Mouse (Mus musculus) ZHBTc4 (cell line): ENCODE results near the gene Tbcel.

ENCODE experiments used
- DNase-seq: peaks from one replicate; pipeline ENCODE4 v3.0.0-alpha.2; 2011; ENCODE audit warnings: low read depth, low spot score

The Tbcel gene

DNA sequence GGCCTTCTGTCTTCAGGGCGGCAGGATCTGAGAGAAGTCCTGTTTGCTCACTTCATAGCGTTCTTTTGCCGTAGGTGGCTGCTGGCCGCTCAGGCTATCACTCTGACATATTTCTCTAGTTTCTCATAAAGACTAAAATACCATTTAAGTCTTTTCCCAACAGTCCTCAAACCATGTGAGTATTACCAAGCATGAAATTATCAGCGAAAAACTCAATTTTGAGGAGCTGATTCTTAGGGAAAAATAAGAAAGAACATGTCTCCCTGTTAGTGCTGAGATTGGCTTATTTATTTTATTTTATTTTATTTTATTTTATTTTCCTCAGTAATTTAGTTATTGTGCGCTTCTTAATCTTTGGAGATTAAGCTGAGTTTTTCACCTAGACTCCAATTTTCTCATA is at the start of gene Tbcel:
Gene Tbcel, minus strand, starts transcription at position 101 of the 400 bp plus-strand sequence.
- no peak for DNase-seq

DNA sequence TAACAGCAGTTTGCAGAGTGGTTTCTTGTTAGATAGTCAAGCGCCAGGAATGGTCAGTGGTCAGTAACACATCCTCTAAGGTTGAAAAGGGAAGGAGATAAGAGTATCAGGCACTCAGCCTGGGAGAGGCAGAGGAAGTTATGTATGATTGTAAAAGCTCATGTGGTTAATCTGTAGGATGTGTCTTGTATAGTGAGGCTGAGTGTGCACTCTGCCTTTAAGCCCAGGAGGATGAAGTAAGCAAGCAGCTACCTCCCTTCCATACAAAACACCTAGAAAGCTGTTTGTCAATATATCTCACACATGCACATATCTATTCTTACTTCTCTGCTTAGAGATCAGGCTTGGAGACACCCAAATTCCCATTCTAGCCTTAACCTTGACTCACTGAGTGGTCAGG is 47.6 kb upstream of the Tbcel start:
- DNase-seq, result no peak

DNA sequence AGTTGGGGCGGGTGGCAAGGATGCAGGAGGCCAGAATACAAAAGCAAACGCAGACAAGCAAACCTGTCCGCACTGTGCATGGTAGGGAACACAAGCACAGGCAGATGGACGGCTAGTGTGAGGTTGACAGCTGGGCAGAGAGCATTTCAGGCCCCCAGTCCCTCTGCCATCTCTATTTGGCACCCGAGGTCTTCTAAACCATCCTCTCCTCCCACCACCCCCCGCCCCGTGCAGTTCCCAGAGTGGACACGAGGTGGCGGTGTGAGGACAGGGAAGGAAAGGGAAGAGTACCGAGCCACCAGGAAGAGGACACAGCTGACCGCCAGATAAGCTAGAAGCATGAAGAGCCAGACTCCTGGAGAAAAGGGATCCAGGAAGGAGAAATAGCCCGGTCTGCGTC is 42.5 kb upstream of the Tbcel start:
- DNase-seq, result peak; percentile 80

DNA sequence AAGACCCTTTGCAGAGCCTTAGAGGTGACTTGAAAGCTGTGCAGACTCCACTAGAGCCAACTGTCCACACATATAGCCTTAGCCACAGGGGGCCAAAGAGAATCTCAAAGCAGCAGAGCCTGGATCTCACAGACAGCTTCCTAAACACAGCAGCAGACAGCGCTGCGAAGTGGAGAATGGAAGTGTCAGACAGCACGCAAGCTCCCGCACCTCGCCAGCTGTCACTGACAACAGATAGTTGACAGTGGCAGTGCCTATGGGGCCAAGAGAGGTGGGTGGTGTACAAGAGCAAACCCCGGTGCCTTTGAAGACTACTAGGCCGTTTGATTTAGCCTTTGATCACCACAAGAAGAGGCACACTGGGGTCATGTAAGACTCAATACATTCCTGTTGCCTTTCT is 41.4 kb upstream of the Tbcel start:
- no peak for DNase-seq

DNA sequence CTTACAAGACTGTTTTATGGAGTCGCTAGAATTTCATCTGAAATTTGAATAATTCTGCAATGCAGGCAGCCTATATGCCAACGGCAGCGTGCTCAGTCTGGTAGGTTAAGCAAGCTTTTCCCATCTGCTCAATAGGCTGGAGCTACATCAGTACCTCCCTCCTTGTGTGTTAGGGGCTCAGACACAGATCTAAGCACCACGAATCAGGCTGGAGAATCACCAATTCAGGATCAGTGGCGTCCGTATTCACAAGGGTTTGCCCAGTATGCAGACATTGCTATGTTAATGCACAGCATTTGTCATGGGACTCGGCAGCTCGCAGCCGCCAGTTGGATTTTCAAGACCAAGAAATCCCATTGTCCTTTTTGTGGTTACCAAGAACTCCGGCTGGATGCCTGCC is 36.9 kb upstream of the Tbcel start:
- peak; percentile 77 for DNase-seq

DNA sequence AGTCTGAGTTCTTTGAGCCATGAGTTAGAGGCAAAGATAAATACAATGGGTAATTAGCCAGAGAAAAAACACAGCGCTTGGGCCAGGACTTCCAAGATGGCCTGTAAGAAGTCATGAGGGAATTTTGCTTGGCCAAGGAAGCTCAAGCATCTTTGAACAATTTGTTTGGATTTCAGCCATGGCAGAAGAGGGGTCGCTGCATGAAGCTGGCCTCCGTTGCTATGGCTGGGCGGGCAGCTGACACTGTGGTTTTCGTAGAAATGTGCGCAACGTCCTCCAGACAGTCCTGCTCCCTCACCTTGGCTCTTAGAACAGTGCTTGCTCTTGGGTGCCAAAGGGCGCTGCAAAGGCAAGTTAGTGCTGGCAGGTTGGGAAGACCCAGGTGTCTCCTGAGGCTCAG is 25.9 kb upstream of the Tbcel start:
- DNase-seq, result no peak

DNA sequence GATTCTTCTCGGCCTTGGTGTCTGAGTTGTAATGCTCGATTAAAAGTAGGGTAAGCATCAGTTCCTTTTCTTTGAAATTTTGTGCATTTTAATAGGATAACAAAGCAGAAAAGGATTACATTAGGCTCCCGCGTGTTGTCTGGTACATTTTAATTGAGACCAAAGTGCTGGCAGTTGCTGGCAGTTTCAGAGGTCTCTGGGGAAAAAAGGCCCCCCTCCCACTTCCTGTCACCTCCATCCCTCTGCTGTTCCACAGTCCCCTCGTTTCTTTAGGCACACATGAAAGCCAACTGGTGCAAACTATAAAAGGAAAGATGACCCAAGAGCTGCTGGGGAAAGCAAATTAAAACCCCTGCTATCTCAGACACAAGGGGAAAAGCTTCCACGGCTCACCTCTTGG is 25.4 kb upstream of the Tbcel start:
- DNase-seq, result no peak

DNA sequence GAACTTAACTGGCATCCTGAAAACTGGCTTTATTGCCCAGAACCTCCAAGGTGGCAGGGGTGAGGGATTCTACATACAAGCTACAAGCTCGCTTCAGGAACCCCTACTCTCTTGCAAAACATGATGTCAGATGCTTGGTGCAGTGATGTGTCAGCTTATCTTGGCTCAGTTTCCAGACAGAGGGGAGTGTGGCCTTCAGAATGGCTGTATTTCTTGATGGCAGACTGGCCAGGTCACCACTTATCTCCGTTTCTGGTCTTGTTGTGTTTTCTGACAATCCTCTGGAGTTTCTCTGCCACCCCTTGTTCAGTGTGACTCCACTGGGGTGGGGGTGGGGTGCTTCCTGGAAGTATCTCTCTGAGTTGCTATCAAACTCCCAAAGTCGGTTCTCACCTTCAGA is 24.3 kb upstream of the Tbcel start:
- DNase-seq, result no peak

DNA sequence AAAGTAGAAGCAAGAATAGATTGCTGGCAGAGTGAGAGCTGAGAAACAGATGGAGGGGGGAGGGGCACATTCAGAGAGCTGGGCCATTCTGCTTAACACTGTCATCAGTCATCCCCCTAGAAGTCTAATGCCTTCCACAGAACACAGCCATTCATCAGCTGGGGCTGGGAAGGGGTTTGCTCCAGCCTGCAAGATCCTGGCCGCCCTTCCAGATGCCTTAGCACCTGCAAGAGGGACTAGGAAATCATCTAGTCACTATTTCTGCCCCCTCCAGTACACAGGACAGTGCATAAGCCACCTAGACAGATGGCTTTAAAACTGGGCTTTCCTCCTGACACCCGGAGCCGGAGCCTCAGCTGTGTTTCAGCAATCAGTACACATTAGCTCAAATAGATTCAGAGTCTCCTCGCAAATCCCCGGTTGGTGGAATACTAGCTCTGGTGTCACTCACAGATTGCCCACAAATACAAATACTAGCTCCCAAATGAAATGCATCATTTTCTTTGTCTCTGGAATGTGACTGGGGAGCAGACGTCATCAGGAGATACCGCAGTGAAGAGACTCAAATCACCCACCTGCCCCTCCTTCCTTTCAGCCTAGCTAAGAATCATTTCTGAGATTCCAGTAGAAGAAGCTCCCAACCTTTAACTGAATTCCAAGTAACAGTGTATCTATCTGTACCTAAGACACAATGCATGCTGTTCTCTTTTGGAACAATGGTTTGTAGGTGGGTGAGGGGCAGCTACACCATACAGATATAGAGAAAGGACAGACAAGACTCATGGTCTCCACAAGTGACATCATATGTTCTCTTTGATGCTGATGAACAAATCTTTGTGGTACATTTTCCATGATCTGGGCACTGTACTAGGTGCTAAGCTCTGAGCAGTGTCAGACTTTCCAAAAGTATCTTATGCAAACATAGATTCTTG is 22.9 kb upstream of the Tbcel start:
- no peak for DNase-seq

DNA sequence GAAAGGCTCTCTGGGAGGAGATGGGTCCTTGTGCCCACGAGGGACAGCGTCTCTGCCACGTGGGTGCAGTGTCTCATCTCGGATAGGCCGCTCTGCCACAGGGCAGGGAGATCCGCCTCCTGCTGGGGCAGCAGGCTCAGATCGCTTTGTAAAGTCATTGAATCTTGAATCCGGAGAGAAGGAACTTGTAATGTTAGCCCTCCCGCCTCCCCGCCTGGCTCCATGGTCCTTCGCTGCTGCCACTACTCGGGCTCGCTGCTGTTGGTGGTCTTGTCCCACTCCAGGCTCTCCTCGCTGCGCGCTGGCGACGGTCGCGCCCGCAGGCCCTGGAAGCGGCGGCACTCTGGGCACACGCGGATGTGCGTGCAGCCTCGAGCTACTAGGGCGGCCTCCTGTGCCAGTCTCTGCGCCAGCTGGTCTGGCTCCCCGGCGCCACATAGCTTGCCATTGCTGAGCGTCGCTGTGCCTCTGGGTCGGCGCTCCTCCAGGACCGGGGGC is 13.0 kb upstream of the Tbcel start:
- peak; percentile 65 for DNase-seq

DNA sequence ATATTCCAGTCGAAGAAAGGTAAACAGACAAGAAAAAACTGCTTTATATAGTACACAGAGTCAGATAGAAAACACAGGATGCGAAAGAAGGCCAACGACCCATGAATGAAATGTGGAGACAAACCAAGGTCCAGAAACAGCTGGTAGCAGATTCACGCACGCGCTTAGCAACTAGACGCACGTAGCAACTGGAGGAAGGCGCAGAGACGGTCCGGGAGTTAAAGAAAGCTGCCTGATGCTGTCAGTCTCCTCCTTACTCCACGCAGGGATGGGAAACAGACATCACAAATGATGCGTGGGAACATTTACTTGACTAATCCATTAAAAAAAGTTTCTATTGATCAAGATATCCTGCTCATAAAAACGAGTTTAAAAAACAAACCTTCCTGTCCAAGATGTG is 10.6 kb upstream of the Tbcel start:
- DNase-seq, result peak; percentile 25

DNA sequence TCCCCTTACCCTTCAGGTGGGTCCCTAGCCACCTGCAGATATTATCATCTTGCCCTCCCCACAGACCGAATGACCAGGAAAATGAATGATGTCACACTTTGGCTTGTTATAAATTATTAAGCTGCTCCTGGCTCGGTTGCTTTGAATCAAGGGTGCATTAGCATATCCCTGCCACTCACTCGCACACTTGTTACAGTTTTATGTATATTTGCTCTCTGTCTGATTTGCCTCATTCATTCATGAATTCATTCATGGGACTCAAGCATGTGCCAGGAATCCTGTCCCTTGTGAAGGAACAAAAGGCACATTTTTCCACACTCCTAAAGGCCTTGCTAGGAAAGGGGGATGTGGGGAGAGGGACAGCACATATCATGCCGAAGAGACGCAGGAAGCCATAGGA is 5.5 kb upstream of the Tbcel start:
- no peak for DNase-seq

DNA sequence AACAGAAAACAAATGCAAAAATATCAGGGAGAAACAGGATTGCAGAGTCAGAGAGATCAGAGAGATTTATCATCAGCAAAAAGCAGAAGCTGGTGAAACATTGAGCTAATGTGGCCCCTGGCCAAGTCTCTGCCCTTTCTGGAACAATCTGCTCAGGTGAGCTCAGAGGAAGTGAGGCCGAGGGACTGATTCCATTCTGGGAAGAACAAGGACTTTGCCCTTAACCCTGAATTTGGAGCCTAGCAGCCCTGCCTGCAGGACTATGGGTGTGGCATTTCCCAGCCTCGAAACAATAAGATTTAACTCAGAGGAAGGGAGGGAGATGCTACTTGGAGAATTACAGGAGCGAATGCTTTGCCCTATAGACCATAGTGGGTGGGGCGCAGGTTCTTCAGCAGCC is 4.7 kb upstream of the Tbcel start:
- DNase-seq, result peak; percentile 64

DNA sequence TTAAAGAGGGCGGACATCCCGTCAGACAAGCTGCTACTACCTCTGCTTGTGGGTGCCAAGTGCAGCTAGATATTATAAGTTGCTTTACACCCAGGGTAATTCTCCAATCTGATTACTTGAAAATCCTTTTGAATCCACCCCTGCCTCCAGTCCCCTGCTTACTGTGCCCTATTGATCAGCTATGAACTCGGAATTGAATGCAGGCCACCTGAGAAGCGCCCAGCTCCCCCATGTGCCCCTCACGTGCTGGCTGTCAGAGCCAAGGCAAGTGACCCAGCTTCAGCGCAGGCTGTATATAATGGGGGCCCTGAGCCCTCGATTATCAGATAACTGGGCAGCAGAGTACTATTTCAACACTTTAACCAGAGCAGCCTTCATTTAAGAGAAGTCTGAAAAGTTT is 626 bp upstream of the Tbcel start:
- no peak for DNase-seq

DNA sequence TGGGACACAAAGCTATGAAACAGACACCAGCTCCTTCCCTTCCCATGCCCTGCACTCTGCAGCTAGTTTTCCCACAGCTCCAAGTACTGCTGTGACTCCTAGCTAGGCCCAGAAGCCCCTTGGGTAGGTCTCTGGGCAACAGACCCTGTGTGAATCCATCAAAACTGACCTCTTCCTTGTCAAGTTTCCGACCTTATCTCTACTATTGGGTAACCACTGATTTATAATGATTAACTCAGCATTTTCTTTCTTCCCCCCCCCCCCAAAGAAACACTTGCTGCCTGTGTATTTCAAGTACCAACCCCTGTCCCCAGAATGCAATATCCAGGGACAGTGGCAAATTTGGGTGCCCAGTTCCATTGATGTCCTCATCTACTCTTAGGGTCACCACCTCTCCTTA is 587 bp downstream of the Tbcel start:
- DNase-seq, result no peak

DNA sequence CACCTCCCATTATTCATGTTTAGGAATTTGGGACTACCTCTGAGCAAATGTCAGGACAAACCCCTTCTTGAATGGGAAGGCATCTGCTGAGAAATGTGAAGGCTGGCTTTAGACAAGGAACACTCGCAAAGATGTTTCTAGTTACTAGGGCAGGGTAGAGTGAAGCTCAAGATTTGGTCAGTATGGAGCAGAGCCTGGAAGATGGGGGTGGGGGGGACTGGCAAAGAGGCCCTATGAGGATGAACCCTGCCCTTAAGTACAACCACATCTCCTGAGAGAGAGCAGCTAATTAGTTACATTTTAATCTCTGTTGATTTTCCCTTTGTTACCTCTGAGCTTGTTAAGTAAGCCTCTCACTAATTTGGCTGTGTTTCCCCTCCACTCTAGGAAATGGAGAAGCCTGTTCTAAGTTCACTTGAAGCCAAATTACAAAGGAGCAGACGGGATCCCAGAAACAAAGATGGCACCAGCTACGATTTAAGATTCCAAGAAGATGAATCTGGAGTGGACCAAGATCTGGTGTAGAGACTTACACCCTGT is 2.6 kb downstream of the Tbcel start:
- DNase-seq, result no peak

DNA sequence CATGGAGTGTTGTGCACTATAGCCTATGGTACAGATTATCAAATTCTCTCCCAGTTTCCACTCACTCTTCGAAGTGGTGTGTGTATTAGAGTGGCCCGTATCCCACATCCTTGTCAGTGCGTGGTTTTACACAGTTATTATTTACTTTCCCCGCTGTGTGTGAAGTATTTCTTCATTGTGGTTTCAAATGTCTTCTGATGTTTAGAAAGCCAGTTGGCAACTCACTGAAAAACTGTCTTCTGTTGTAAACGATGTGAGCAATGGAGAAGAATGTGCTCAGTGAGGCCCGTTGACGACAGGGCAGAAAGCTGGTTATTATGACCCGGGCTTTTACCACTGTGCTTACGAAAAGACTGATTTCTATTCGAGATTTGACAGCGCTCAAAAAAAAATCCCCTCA is 3.0 kb downstream of the Tbcel start:
- no peak for DNase-seq

DNA sequence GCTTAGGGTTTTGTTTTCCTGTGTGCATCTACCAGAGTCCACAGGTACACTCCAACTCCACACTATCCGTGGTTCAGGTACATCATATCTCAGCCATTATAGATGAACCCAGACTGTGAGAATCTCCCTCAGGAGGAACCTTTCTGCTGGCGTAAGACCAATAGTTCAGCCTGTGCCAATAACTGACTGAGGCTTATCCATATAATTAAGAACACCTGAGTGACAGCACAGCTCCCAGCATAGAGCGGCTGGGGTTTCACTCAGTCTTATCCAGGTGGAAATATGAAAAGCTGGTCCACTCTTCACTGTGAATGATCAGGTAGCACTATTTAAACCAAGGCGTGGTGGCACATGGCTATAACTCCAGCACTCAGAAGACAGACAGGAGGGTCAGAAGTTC is 3.9 kb downstream of the Tbcel start:
- DNase-seq, result no peak

DNA sequence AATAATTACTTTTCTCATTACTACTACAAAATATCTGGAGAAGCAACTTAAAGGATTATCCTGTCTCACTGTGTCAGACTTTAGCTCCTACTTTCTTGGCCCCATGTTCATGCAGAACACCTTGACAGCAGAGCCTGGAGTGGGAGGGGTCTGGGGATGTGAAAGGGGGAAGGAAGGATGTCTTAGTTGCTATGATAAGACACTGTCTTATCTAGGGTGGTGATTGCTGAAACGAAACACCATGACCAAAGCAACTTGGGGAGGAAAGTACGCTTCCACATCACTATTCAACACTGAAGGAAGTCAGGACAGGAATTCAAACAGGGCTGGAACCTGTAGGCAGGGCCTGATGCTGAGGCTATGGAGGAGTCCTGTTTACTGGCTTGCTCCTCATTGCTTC is 11.3 kb downstream of the Tbcel start:
- no peak for DNase-seq

DNA sequence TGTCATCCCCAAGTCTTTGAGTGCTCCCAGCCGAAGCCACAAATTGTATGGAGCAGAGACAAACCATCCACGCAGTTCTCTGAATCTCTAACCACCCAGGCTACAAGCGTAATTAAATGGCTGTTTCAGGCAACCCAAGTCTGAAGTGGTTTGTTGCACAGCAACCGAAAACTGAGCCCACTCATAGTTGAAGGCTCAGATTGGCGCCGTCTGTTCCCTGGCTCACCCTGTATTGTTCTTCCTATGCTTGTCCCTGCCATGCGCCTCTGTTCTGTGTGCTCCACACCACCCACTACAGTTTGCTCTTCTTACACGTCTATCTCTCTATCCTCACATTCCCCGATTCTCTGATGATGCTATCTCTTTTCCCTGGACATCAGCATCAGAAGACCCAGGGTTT is 15.8 kb downstream of the Tbcel start:
- DNase-seq, result no peak

DNA sequence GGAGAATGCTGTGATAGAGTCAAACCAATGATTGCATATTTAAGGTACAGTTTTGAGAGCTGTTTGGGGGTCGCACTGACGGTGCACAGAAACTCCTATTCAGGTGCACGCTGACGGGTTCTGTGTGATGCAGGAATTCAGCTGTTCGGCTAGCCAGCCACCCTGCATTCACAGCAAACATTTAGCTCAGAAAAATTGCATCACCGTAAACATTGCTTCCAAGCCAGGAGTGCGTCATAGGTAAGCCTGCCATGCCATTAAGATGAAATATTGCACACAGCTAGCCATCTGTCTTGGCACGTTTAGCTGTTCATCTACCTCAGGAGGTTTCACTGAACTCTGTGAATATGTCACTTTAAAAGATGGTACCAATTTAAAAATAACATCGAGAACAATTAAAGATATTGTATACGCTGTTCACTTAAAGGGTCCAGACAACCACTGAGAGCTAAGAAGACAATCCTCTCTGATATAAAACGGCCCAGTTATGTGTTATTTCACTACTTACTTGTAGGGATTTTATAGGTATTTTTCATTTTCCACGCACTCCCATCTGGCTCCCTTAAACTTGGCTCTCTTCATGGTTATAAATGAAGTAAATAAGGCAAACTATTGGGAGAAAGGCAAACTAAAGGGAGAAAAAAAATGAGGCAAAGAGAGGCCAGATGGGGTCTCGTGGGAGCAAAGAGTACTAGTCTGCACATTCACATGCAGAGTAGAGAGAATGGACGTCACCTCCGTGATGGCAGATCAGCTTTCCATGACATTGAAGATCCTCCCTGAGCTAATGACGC is 16.8 kb downstream of the Tbcel start:
- peak; percentile 21 for DNase-seq

DNA sequence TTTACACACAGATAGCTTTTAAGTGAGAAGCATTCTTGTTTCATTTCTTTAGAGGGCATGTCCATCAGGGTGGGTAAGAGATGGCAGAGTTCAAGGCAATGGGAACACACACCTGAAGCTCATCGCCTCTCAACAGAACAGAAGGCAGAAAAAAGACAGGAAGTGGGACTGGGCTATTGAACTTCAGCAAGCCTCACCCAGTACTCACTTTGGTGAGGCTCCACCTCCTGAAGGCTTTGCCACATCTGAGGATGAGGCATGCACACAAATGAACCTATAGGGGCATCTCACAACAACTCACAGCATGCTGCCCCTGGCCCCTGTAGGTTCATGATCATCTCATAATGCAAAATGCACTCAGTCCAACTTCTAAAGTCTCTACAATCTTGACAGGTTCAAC is 19.5 kb downstream of the Tbcel start:
- DNase-seq, result no peak
